ENCODE assay signal across 8 mouse cellular contexts in genomic region chr4:101419151-101419910, GRCm38 (mm10). TPM values are rescaled to one million over a fixed set of nuclear protein-coding genes. Genes with fewer than 3 reads are reported as not detected.
DNase-seq lines count a peak whose midpoint lies in the region; ATAC-seq lines count a peak whose summit lies in the region.

Ak4 (plus strand) TSS chr4:101419277.

- H3K27me3 ChIP-seq in intestine, embryonic 16.5 days (replicated peaks; ENCODE audit: control insufficient read depth, insufficient read depth, low read length) = no peaks in the 10 kb centered on the region; the same call in 1 of the 2 replicates
- H3K27me3 ChIP-seq in limb, embryonic 11.5 days (ENCODE audit: control insufficient read depth, insufficient read depth, low read length) = no peaks in the 10 kb centered on the region
- H3K27me3 ChIP-seq in midbrain, embryonic 12.5 days = peaks cover 11% of the 10 kb centered on the region; the same call in 1 of the 2 replicates
- H3K27me3 ChIP-seq in stomach, embryonic 14.5 days (ENCODE audit: control insufficient read depth, insufficient read depth, low read length) = no peaks in the 10 kb centered on the region

- peaks cover 4% of the 10 kb centered on the region; the same call in 1 of the 2 replicates for H3K4me1 ChIP-seq in intestine, embryonic 16.5 days (ENCODE audit: control insufficient read depth, insufficient read depth, low read length)
- no peaks in the 10 kb centered on the region for H3K4me1 ChIP-seq in limb, embryonic 11.5 days (ENCODE audit: control insufficient read depth, insufficient read depth, low read length)
- peaks cover 8% of the 10 kb centered on the region for H3K4me1 ChIP-seq in midbrain, embryonic 12.5 days
- no peaks in the 10 kb centered on the region for H3K4me1 ChIP-seq in stomach, embryonic 14.5 days (ENCODE audit: control insufficient read depth, insufficient read depth, low read length)

- H3K9me3 ChIP-seq in intestine, embryonic 16.5 days (ENCODE audit: control insufficient read depth, low read length) = no peaks in the 10 kb centered on the region
- no peaks in the 10 kb centered on the region for H3K9me3 ChIP-seq in limb, embryonic 11.5 days (ENCODE audit: control insufficient read depth, low read length)
- H3K9me3 ChIP-seq in midbrain, embryonic 12.5 days = no peaks in the 10 kb centered on the region
- H3K9me3 ChIP-seq in stomach, embryonic 14.5 days (ENCODE audit: control insufficient read depth, low read depth, low read length) = no peaks in the 10 kb centered on the region

- peak within 1 kb of the TSS; percentile 78 for H3K4me3 ChIP-seq in intestine, embryonic 16.5 days (ENCODE audit: low read length)
- H3K4me3 ChIP-seq in limb, embryonic 11.5 days (ENCODE audit: low read depth, low read length) = peak within 1 kb of the TSS; percentile 64
- H3K4me3 ChIP-seq in midbrain, embryonic 12.5 days = peak within 1 kb of the TSS; percentile 74
- H3K4me3 ChIP-seq in stomach, embryonic 14.5 days (ENCODE audit: low read depth, low read length) = peak within 1 kb of the TSS; percentile 73

- H3K4me2 ChIP-seq in intestine, embryonic 16.5 days (ENCODE audit: low read depth, low read length) = peak within 1 kb of the TSS; percentile 97
- peak within 1 kb of the TSS; percentile 93 for H3K4me2 ChIP-seq in limb, embryonic 11.5 days (ENCODE audit: low read depth, severe bottlenecking)
- peak within 1 kb of the TSS; percentile 98 for H3K4me2 ChIP-seq in midbrain, embryonic 12.5 days (replicated peaks)
- peak within 1 kb of the TSS; percentile 96 for H3K4me2 ChIP-seq in stomach, embryonic 14.5 days (replicated peaks; ENCODE audit: low read depth, low read length)

- no peaks in the 10 kb centered on the region for H3K36me3 ChIP-seq in intestine, embryonic 16.5 days (ENCODE audit: control insufficient read depth, insufficient read depth, low read length)
- no peaks in the 10 kb centered on the region for H3K36me3 ChIP-seq in limb, embryonic 11.5 days (ENCODE audit: control insufficient read depth, insufficient read depth, low read length)
- no peaks in the 10 kb centered on the region for H3K36me3 ChIP-seq in midbrain, embryonic 12.5 days
- H3K36me3 ChIP-seq in stomach, embryonic 14.5 days (ENCODE audit: control insufficient read depth, insufficient read depth, low read length) = no peaks in the 10 kb centered on the region

- peak; percentile 74 for ATAC-seq in granulocyte monocyte progenitor cell, adult 5-6 weeks (replicated peaks; ENCODE audit: poor library complexity, severe bottlenecking)
- ATAC-seq in intestine, embryonic 16.5 days = peak; percentile 89
- ATAC-seq in limb, embryonic 11.5 days (ENCODE audit: insufficient number of reproducible peaks, low FRiP score, low TSS enrichment, low read depth) = peak; percentile 83
- ATAC-seq in midbrain, embryonic 12.5 days (ENCODE audit: low FRiP score, low read depth) = peak; percentile 85
- ATAC-seq in stomach, embryonic 14.5 days (ENCODE audit: insufficient number of reproducible peaks, insufficient read depth, low FRiP score, low read depth) = peak; percentile 80

- under 1% methylated on average over 60 of the region's 74 CpGs for WGBS in intestine, embryonic 16.5 days
- WGBS in limb, embryonic 11.5 days = under 1% methylated on average over 64 of the region's 74 CpGs
- WGBS in midbrain, embryonic 12.5 days = under 1% methylated on average over 52 of the region's 74 CpGs
- under 1% methylated on average over 57 of the region's 74 CpGs for WGBS in stomach, embryonic 14.5 days

- H3K9ac ChIP-seq in intestine, embryonic 16.5 days (ENCODE audit: low read depth, low read length) = peak within 1 kb of the TSS; percentile 80
- peak within 1 kb of the TSS; percentile 63 for H3K9ac ChIP-seq in limb, embryonic 11.5 days (ENCODE audit: low read length)
- peak within 1 kb of the TSS; percentile 81 for H3K9ac ChIP-seq in midbrain, embryonic 12.5 days (replicated peaks)
- H3K9ac ChIP-seq in stomach, embryonic 14.5 days (replicated peaks; ENCODE audit: low read depth, low read length) = peak within 1 kb of the TSS; percentile 60

- DNase-seq in layer of hippocampus, adult 11-12 months (ENCODE audit: low spot score) = peak; percentile 33
- no peak for DNase-seq in layer of hippocampus, adult 9-10 months (ENCODE audit: low spot score)
- DNase-seq in embryo, embryonic 10.5 days (ENCODE audit: low spot score) = peak; percentile 74
- DNase-seq in limb, embryonic 11.5 days (ENCODE audit: low spot score) = peak; percentile 76

- H3K27ac ChIP-seq in intestine, embryonic 16.5 days (ENCODE audit: low read length) = no peak within 1 kb of the TSS
- H3K27ac ChIP-seq in limb, embryonic 11.5 days (replicated peaks; ENCODE audit: low read depth, low read length) = peak within 1 kb of the TSS; percentile 62; the same call in 1 of the 2 replicates
- peak within 1 kb of the TSS; percentile 49; the same call in 1 of the 2 replicates for H3K27ac ChIP-seq in midbrain, embryonic 12.5 days (replicated peaks)
- H3K27ac ChIP-seq in stomach, embryonic 14.5 days (ENCODE audit: low read length) = peak within 1 kb of the TSS; percentile 21; the same call in 1 of the 2 replicates

RNA-seq across cellular contexts. Expression of gene Ak4, which starts in this region (rescaled TPM):
- 10.6 and 12.3 TPM in 2 replicates for total RNA-seq in granulocyte monocyte progenitor cell, adult 5-6 weeks (2014; fragmentation: Nextera tagmentation)
- total RNA-seq in granulocyte monocyte progenitor cell, adult 5-6 weeks (2017) = 27.4 and 37.0 TPM in 2 replicates
- polyA plus RNA-seq in intestine, embryonic 16.5 days (2015; fragmentation: Nextera tagmentation; extraction: Ambion mirVana) = 18.9 and 19.9 TPM in 2 replicates
- 4.6 and 6.7 TPM in 2 replicates for polyA plus RNA-seq in limb, embryonic 11.5 days (2014; fragmentation: Nextera tagmentation; extraction: Ambion mirVana)
- 16.5 and 16.8 TPM in 2 replicates for polyA plus RNA-seq in midbrain, embryonic 12.5 days (2016; fragmentation: Nextera tagmentation; extraction: Ambion mirVana)
- 7.8 and 10.1 TPM in 2 replicates for polyA plus RNA-seq in stomach, embryonic 14.5 days (2014; fragmentation: Nextera tagmentation; extraction: Ambion mirVana)
